Mouse (Mus musculus): ENCODE data around the gene Adamts17.

DNA sequence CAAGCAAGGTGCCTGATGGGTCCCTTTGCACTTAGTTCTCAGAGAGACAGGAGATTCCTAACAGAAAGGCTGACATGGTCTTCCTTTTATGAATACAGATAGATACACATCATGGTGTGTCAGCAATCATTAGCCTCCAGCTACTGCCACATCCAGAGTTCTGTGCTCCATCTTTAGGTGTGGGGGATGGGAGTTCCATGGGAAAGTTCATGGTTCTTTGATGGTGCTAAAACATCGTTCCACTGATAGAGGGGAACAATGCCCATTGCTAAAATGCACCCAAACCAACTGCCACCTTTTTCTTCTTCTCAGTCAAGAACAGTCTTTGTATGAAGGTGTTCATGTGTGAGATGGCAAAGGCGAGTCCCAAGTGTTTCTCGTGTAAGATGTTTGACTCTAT, 215.3 kb downstream of the Adamts17 start:
- TF ChIP-seq CTCF (IDR thresholded peaks at IDR 0.05; ENCODE audit: extremely low read depth, insufficient read depth, low read length): no peak
- TF ChIP-seq POLR2A (IDR thresholded peaks at IDR 0.05; ENCODE audit: extremely low read depth, insufficient read depth, low read length): no peak
